Mouse (Mus musculus) embryonic facial prominence, embryonic 11.5 days (tissue): ENCODE data around the gene B3gnt5. TPM values are rescaled to one million over a fixed set of nuclear protein-coding genes. Genes with fewer than 3 reads are reported as not detected.
"Not testable (repeated sequence)": the region's sequence is repeated elsewhere in the genome, so short reads cannot be mapped to it uniquely, and the experiment has no call there.

Experiments
- ATAC-seq: fragments of 200-750 bp; cut with Nextera tagmentation; replicated peaks from 2 replicates; pipeline ENCODE4 v1.8.0; 2017; ENCODE audit warnings: low read depth; ENCODE audit not compliant: insufficient number of reproducible peaks, low FRiP score, low TSS enrichment
- DNase-seq: peaks from one replicate; pipeline ENCODE4 v3.0.0-alpha.2; 2015; ENCODE audit warnings: low spot score
- H3K27ac ChIP-seq: fragments of 300-500 bp; sonication (generic); replicated peaks from 2 replicates; pipeline ENCODE4 v1.5.1; 2014; ENCODE audit warnings: mild to moderate bottlenecking, low read depth, low read length, control low read depth
- H3K27me3 ChIP-seq: fragments of 300-500 bp; sonication (generic); 2 replicates; pipeline ENCODE4 v1.6.1; 2014; ENCODE audit warnings: mild to moderate bottlenecking, low read length, moderate library complexity, mixed read lengths; ENCODE audit not compliant: control insufficient read depth, insufficient read depth
- H3K36me3 ChIP-seq: fragments of 300-500 bp; sonication (generic); replicated peaks from 2 replicates; pipeline ENCODE4 v1.6.1; 2014; ENCODE audit warnings: low read depth, mild to moderate bottlenecking, low read length, moderate library complexity, mixed read lengths; ENCODE audit not compliant: control insufficient read depth, insufficient read depth
- H3K4me1 ChIP-seq: fragments of 300-500 bp; sonication (generic); 2 replicates; pipeline ENCODE4 v1.6.1; 2014; ENCODE audit warnings: low read length, mixed read lengths; ENCODE audit not compliant: control insufficient read depth, insufficient read depth
- H3K4me2 ChIP-seq: fragments of 300-500 bp; sonication (generic); 2 replicates; pipeline ENCODE4 v1.6.1; 2014; ENCODE audit warnings: low read depth, mild to moderate bottlenecking, control low read depth, low read length, moderate library complexity
- H3K4me3 ChIP-seq: fragments of 300-500 bp; sonication (generic); 2 replicates; pipeline ENCODE4 v1.5.1; 2014; ENCODE audit warnings: low read depth, low read length, control low read depth
- H3K9ac ChIP-seq: fragments of 300-500 bp; sonication (generic); replicated peaks from 2 replicates; pipeline ENCODE4 v1.6.1; 2014; ENCODE audit warnings: mild to moderate bottlenecking, control low read depth, low read length
- H3K9me3 ChIP-seq: fragments of 300-500 bp; sonication (generic); replicated peaks from 2 replicates; pipeline ENCODE4 v1.6.1; 2016; ENCODE audit warnings: mild to moderate bottlenecking, low read length, inconsistent platforms, mixed read lengths; ENCODE audit not compliant: control insufficient read depth
- WGBS: fragments of 180-500 bp; shearing (Covaris S2); extraction: QIAGEN DNeasy Blood & Tissue Kit; methylation state at CpG from one replicate; pipeline ENCODE4 v1.1.7; 2014; 5-methylcytosine and 5-hydroxymethylcytosine counted together
- polyA plus RNA-seq: library from polyadenylated mRNA; unstranded; fragments of >200 nt; fragmentation: Nextera tagmentation; extraction: Ambion mirVana; gene quantifications from 2 replicates; pipeline ENCODE4 v1.2.1, GENCODE M21; 2014

B3gnt5 gene
- 50.4 and 59.9 TPM in 2 replicates for polyA plus RNA-seq

- peak within 1 kb of the TSS; percentile 56 for H3K4me3 ChIP-seq
- peak; percentile 97 for ATAC-seq
- peak within 1 kb of the TSS; percentile 49 for H3K4me2 ChIP-seq
- H3K9me3 ChIP-seq: no peaks in the 10 kb centered on the region
- H3K27ac ChIP-seq: peak within 1 kb of the TSS; percentile 78
- no peaks in the 10 kb centered on the region for H3K27me3 ChIP-seq
- H3K9ac ChIP-seq: peak within 1 kb of the TSS; percentile 95
- peaks cover 1% of the 10 kb centered on the region; the same call in 1 of the 2 replicates for H3K36me3 ChIP-seq
- peak; percentile 93 for DNase-seq
- WGBS: 0% methylated on average over 15 of the region's 15 CpGs
- H3K4me1 ChIP-seq: no peaks in the 10 kb centered on the region
These were observed at the start of gene B3gnt5 for GRCm38 (mm10) chr16:19760074-19760473. Gene B3gnt5 (plus strand): TSS chr16:19760208.

GRCm38 (mm10) chr16:19720959-19721358 lies 39.0 kb upstream of the B3gnt5 start:
- H3K36me3 ChIP-seq: no peaks in the 10 kb centered on the region
- H3K9me3 ChIP-seq: no peaks in the 10 kb centered on the region
- 36% methylated on average over 2 of the region's 2 CpGs for WGBS
- no peak overlapping the region for H3K9ac ChIP-seq
- no peaks in the 10 kb centered on the region for H3K4me1 ChIP-seq
- no peak overlapping the region for H3K27ac ChIP-seq
- no peak overlapping the region for H3K4me3 ChIP-seq
- H3K27me3 ChIP-seq: no peaks in the 10 kb centered on the region
- no peak overlapping the region for H3K4me2 ChIP-seq
- DNase-seq: no peak
- no peak for ATAC-seq

DNA sequence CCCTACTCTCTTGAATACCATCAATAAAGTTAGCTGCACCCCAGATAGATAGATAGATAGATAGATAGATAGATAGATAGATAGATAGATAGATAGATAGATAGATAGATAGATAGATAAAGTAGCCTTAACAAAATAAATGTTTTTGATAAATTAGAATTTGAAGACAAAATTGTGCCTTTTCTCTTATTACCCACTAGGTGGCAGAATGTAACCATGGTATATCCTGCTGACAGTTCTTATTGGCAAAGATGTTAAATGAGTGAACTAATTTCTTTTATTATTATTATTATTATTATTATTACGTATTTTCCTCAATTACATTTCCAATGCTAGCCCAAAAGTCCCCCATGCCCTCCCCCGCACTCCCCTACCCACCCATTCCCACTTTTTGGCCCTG lies 35.9 kb upstream of the B3gnt5 start:
- DNase-seq: peak; percentile 18

GRCm38 (mm10) chr16:19732896-19733295 lies 27.1 kb upstream of the B3gnt5 start:
- Histone ChIP-seq H3K9me3 (no peaks in the 10 kb centered on the region), H3K36me3 (no peaks in the 10 kb centered on the region), H3K9ac (no peak overlapping the region), H3K27ac (no peak overlapping the region), H3K4me3 (no peak overlapping the region), H3K4me2 (no peak overlapping the region), H3K4me1 (no peaks in the 10 kb centered on the region), H3K27me3 (no peaks in the 10 kb centered on the region)
- 81% methylated on average over 1 of the region's 1 CpGs for WGBS
- ATAC-seq: no peak
- no peak for DNase-seq

More for the DNA sequence above, 35.9 kb upstream of the B3gnt5 start:
- not testable (repeated sequence) for ATAC-seq, H3K27me3 ChIP-seq, H3K27ac ChIP-seq, H3K4me1 ChIP-seq, H3K4me3 ChIP-seq, H3K4me2 ChIP-seq, H3K36me3 ChIP-seq, H3K9ac ChIP-seq, H3K9me3 ChIP-seq
- 44% methylated on average over 2 of the region's 2 CpGs for WGBS

GRCm38 (mm10) chr16:19760505-19761496 lies 793 bp downstream of the B3gnt5 start:
- ATAC-seq (peak; percentile 84), DNase-seq (peak; percentile 66)
- H3K27me3 ChIP-seq: no peaks in the 10 kb centered on the region
- no peaks in the 10 kb centered on the region for H3K4me1 ChIP-seq
- peak overlapping the region; percentile 95 for H3K9ac ChIP-seq
- no peaks in the 10 kb centered on the region for H3K9me3 ChIP-seq
- H3K4me3 ChIP-seq: peak overlapping the region; percentile 56
- peak overlapping the region; percentile 49 for H3K4me2 ChIP-seq
- H3K27ac ChIP-seq: peak overlapping the region; percentile 78
- under 1% methylated on average over 61 of the region's 61 CpGs for WGBS
- H3K36me3 ChIP-seq: peaks cover 7% of the 10 kb centered on the region

GRCm38 (mm10) chr16:19761691-19762090 lies 1.7 kb downstream of the B3gnt5 start:
- H3K9me3 ChIP-seq: no peaks in the 10 kb centered on the region
- H3K36me3 ChIP-seq: peaks cover 12% of the 10 kb centered on the region
- peak overlapping the region; percentile 49 for H3K4me2 ChIP-seq
- peak overlapping the region; percentile 95 for H3K9ac ChIP-seq
- H3K27me3 ChIP-seq: no peaks in the 10 kb centered on the region
- ATAC-seq (no peak), DNase-seq (peak; percentile 29)
- WGBS: 64% methylated on average over 1 of the region's 1 CpGs
- peak overlapping the region; percentile 56 for H3K4me3 ChIP-seq
- H3K4me1 ChIP-seq: no peaks in the 10 kb centered on the region
- no peak overlapping the region for H3K27ac ChIP-seq

DNA sequence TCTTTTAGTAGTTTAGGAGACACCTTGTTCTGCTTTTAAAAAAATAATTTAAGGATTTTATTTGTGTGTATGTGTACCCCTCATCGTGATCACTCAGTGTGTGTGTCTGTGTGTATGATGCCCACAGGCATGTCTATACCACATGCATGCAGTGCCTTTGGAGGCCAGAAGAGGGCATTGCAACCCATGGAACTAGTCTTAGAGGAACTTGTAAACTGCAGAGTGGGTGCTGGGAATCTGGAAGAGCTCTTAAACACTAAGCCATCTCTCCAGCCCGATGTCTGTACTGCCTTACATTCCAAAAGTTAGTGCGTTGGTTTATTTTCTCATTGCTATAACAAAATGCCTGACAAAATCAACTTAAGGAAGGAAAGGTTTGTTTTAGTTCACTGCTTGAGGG lies 6.1 kb downstream of the B3gnt5 start:
- DNase-seq (no peak), ATAC-seq (no peak)
- no peak overlapping the region for H3K9ac ChIP-seq
- H3K36me3 ChIP-seq: peaks cover 21% of the 10 kb centered on the region
- H3K4me3 ChIP-seq: no peak overlapping the region
- no peak overlapping the region for H3K27ac ChIP-seq
- no peaks in the 10 kb centered on the region for H3K9me3 ChIP-seq
- H3K27me3 ChIP-seq: no peaks in the 10 kb centered on the region
- H3K4me2 ChIP-seq: no peak overlapping the region
- H3K4me1 ChIP-seq: no peaks in the 10 kb centered on the region
- 96% methylated on average over 3 of the region's 3 CpGs for WGBS

- WGBS: 94% methylated on average over 5 of the region's 5 CpGs
These were observed 8.0 kb downstream of the B3gnt5 start for GRCm38 (mm10) chr16:19768046-19768445.

More at GRCm38 (mm10) chr16:19768046-19768445, 8.0 kb downstream of the B3gnt5 start:
- no peak overlapping the region for H3K4me3 ChIP-seq
- no peak overlapping the region for H3K27ac ChIP-seq
- no peaks in the 10 kb centered on the region for H3K9me3 ChIP-seq
- H3K9ac ChIP-seq: no peak overlapping the region
- peaks cover 21% of the 10 kb centered on the region for H3K36me3 ChIP-seq
- no peaks in the 10 kb centered on the region for H3K27me3 ChIP-seq
- no peak for DNase-seq
- no peaks in the 10 kb centered on the region for H3K4me1 ChIP-seq
- no peak overlapping the region for H3K4me2 ChIP-seq
- ATAC-seq: no peak
